Mouse (Mus musculus): ENCODE measurements at regions not wholly inside any gene's neighbourhood (a gene's known extent, or its start where the extent isn't known, plus 50 kb on each side); places are given as distances from the start of the nearest gene placed in this dataset.

DNA sequence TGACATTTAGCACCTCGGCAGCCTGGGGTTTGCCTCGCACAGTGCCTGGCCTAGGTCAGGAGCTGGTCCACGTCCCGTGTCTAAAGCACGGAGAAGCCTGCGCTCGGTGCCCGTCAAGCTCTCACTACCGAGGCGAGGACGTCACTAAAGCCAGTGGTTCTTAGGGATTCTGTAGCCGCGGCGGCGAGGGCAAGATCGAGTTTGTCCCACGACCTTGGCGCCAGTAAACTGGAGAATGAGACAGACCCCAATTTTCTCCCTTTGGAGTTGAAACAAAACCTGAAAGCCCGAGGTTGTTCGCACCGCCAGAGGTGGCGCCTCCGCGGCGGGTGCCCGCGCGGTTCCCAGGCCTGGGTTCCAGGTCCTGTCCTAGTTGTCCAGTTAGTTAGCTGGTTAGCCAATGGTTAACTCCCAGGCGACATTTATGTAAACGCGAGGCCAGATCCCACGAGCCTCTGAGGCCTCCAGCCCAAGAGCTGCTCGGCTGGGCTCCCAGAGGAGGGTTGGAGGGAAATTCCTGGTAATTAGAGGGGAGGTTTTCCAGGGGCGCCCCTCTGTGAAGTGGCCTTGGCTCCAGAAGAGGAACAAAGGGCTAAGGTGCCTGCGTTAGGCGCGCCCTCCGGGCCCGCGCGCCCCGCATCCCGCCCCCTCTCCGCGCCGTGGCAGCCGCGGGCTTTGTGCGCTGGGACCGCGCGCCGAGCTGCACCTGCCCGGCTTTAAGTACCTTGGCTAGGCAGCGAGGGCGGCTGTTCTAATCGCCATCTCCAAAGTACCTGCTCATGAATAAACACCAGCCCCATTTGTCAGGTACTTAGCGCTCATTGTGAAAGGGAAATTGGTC, 74.0 kb downstream of the Rhcg start:
- peak in 1 of 2 experiments; percentile 32 for DNase-seq (ENCODE audit: low spot score in 2 of 2)

DNA sequence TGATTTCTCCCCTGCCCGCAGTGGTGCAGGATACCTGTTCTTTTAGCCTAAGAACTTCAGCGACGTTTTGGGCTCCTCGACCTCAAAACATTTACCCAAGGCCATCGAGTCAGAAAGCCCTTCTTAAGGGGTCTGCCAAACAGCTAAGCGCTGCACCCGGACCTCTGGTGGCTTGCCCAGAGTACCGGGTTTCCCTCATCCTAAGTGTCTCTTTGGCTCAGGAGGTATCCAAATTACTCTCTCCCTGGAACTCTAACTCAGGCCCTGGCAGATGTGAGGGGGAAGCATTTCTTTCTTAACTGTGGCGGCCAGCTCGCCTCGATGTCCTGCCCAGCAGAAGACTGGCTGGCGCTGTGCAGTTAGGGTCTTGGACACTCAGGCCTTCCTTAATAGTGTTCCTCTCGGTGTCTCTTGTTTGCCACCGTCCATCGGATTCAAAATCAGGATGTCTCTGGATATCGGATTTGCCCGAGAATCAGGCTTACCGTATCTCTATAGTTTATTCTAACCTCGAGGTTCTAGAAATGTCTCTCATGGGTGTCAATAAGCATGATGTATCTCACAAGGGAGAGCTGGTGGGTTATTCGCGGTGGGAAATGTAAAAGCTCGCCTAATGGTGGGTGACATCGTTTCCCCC, 75.0 kb downstream of the Rhcg start:
- DNase-seq (ENCODE audit: low spot score in 2 of 2): no peak

DNA sequence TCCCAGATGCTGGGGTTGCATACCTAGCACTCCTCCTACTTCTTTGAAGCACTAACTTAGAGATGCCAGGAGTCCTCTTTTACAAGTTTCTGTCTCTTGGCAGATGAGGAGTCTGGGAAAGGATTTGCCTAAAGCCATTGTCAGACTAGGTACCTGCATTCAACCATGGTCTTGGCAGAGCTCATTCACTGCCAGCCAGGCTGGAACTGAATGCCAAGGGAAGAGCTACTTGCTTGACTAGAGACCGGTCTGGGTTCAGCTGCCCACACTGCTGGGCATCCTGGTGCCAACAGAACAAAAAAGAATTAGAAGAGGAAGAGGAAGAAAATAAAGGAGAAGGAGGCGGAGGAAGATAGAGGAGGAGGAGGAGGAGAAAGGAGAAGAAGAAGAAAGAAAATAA, 74.1 kb upstream of the Polg start:
- no peak for DNase-seq (ENCODE audit: low spot score in 2 of 2)

GRCm38 (mm10) chr7:79539426-79539825, 73.3 kb upstream of the Polg start:
- DNase-seq (ENCODE audit: low spot score in 2 of 2): no peak

DNA sequence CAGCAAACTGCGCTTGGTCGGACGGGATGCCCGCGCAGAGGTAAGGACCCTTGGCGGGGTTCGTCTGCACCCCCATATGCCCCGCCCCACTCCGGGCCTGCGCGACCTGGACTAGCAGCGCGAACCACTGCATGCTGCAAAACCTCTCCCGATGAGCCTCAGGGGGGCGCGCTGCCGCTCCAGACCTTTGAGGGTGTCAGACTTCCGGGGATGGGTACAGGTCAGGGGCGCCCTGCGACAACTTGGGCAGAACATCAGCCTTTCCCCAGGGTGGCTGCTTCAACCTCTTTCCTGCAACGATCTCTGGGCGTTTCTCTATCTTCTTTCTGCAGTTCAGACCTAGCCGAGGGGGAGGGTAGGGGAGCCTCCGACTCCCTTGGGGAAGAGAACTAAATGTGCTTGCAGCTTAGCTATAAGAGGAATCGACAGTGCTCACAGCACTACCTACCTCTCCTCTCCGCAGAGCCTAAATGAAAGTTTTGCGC, 70.0 kb upstream of the Polg start:
- peak in 1 of 2 experiments; percentile 73 for DNase-seq (ENCODE audit: low spot score in 2 of 2)

DNA sequence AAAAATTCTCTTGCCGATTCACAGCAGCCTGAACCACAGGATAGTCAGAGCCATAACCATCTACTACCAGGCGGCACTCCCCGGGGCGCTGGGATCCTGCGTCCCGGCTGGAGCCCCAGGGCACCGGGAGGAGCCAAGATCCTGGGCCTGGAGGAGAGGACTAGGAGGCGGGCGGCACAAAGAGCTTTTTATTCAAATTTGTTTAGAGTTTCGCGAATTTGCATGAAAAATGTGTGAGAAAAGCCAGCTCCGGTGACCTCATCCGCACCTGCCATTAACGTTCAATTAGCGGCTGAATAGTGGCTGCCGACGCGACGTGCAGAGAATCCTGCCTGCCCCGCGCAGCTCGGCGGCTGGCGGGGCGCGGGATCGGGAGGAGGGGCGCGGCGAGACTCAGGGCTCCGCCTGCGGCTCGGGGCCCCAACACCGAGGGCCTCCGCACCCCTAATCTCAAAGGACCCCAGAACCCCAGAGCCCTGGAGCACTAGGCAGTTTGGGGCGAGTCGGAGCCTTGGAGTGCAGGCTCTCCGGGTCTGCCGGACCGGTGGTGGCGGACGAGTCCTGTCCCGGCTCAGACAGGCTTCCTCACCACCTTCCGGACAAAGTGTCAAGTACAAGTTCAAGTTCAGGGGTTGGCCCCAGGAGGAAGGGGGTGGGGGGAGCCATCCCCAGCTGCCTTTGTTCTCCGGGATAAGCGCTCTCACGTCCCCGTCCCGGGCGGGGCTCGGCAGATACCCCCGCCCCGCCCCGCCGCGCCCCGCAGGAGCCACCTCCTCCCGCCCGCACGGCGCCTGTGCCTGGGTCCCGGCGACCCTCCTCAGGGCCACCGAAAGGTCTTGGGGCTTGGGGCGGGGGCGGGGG, 69.3 kb upstream of the Polg start:
- DNase-seq (ENCODE audit: low spot score in 2 of 2): no peak

- no peak for DNase-seq (ENCODE audit: low spot score in 2 of 2)
These were observed 68.7 kb upstream of the Polg start for GRCm38 (mm10) chr7:79534819-79535218.

- no peak for DNase-seq (ENCODE audit: low spot score in 2 of 2)
These were observed 68.2 kb upstream of the Polg start for GRCm38 (mm10) chr7:79534381-79534780.

DNA sequence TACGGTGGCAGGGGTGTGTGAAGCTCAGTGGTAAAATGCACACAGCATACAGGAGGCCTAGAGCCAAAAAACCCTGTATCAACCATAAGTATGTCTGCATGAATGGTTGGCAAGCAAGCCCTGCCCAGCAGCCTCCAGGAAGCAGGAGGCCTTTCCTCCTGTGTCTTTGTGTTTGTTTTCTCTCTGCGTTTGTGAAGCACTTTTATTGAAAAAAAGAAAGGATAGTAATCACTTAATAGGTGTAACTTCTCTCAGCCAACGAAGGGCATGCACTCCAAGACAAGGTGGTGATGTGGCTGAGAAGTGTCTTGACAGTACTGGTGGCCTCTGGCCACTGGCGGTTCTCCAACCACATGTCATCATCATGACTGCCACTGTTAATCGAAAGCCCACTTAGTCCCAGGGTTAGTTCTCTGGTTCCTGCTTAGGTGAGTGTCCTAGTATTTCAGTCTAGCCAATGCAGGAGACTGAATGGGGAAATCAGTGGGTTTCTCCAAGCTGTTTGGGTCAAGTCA, 66.5 kb upstream of the Polg start:
- no peak for DNase-seq (ENCODE audit: low spot score in 2 of 2)

DNA sequence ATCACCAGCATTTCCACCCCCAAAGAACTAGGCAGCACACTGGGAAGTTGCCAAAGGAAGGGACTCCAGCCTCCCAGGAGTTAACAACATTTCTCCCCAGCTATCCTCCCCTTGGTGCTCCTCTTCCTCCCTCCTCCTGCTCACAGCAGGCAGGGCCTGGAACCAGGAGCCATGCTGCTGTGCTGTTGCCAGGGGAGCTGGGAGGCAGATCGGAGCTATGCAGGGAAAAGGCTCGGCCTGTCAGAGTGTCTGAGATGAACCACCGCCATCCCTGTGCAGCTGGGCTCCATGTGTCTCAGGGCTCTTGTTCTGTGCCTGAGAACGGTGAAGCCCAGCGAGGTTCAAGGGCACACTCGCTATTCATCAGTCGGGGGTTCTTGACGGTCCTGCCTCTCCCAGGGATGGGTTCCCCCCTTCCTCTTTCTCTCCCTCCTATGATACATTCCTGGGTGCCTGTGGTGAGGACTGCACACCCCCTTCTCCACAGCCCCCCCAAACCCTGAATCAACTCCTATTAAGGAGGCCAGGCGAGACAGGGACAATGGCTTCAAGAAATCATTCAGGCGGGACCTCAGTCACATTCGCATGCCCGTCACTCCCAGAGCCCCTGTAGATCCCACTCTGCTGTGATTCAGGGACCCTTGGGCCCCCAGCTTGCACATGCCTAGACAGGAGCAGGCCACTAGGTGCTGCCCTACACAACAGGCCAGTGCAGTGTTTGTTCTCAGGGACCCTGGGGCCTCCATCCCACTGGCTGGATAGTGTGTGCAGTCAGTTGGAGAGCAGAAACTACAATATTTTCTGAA, 65.6 kb upstream of the Polg start:
- DNase-seq (ENCODE audit: low spot score in 2 of 2): no peak

DNA sequence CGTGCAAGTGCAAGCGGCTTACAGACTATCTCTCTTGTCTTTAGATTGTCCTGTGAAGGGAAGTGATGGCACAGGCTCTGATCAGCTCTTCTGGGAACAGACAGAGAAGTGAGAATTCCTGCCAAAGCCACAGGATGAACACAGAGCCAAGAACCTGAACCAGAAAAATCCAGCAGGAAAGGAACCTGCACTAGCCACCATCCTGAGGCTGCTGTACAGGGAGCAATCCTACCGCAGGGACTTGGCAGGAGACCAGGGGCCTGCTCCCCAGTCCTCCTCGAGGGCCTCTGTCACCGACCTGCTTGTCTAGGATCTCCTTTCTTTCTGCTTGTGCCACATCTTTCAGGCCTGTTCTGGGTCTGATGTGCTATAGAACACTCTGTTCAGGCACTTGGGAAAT, 65.0 kb upstream of the Polg start:
- no peak for DNase-seq (ENCODE audit: low spot score in 2 of 2)

- no peak for DNase-seq (ENCODE audit: low spot score in 2 of 2)
These were observed 63.3 kb upstream of the Polg start for GRCm38 (mm10) chr7:79529480-79529879.

DNA sequence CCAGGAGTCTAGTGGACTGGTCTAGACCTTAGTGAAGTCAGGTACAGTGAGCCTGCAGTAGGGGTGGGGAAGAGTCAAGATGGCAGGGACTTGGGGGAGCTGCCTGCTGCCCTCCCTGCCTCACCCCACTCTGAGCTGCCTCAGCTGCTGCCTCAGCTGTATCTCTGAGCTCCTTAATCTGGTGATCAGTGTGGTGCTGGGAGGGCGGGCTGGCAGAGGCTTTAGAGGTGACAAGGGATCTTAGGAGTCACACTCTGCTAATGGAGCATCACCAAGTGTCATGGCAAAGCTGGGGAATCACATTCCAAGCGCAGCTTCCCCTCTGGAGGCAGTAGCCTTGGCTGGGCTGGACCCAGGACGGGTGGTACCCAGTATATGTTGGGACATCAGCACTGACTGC, 61.8 kb upstream of the Polg start:
- no peak for DNase-seq (ENCODE audit: low spot score in 2 of 2)

GRCm38 (mm10) chr7:79525690-79526630, 59.8 kb upstream of the Polg start:
- no peak for DNase-seq (ENCODE audit: low spot score in 2 of 2)

GRCm38 (mm10) chr7:79524921-79525320, 58.8 kb upstream of the Polg start:
- DNase-seq (ENCODE audit: low spot score in 2 of 2): peak; percentile 77 to 83

DNA sequence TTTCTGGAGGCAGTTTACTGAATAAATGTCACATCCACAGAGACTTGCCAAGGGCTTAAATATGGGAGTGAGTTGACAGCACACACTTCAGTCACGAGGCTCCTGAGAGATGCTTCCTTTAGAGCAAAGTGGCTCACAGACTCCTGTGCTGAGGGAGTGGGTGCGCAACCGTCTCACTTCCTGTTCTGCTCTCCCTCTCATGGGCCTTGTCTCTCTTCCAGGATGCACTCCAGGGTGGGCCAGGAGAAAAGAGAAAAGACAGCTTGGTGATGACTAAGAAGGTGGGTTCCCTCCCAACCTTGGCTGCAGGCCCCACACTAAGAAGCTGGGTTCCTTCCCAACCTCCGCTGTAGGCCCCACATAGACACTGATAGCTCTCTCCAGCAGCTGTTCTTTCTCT, 57.5 kb upstream of the Polg start:
- DNase-seq (ENCODE audit: low spot score in 2 of 2): peak in 1 of 2 experiments; percentile 83

- no peak for DNase-seq (ENCODE audit: low spot score in 2 of 2)
These were observed 55.9 kb upstream of the Polg start for GRCm38 (mm10) chr7:79522046-79522445.

DNA sequence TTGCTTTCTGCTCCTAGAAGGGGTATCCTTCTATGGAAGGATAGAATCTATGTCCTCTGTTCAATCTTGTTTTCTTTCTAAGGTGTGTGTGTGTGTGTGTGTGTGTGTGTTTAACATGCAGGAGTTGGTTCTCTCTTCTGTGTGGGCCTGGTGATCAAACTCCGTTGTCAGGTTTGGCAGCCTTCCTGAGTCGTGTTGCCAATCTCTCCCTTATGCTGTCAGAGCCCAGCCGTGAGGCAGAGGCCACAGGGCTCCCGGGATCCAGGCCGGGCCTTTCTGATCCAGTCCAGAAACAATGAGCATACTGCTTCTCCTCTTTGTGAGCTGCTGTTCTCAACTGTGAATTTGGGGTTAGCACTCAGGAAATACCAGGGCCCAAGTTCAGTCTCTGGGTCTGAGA, 55.1 kb upstream of the Polg start:
- no peak for DNase-seq (ENCODE audit: low spot score in 2 of 2)

- DNase-seq (ENCODE audit: low spot score in 2 of 2): no peak
These were observed 54.1 kb upstream of the Polg start for GRCm38 (mm10) chr7:79520222-79520710.

GRCm38 (mm10) chr7:79518928-79519327, 52.8 kb upstream of the Polg start:
- no peak for DNase-seq (ENCODE audit: low spot score in 2 of 2)

All from left cerebral cortex, adult 9 months (tissue).